7 mouse cellular contexts compared by ENCODE assay signal in the genomic region with DNA sequence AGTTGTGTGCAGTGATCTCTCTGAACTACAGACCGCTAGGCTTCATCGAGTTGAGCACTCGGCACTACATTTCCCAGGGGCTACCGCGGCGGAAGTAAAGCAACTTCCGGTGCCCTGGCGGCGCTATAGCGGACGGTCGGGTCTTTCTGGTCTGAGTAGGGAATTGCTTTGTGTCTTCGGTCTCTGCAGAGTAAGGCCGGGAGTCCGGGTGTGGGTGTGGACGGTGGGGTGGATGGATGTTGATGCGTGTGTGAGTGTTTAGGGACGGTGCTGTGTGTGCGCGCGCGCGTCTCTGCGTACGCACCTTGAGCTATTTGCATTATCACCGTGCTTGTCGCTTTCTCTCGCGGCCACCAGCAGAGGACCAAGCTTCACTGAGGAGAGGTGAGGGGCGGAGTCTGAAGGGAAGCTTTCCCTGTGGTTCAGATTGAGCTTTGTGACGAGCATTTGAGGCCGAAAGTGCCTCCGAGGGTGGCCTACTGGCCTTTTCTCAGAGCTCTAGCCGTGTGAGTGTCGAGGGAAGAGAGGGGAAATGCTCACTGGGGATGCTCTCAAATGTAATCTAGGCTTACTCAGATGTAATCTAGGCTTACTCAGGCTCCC. TPM values are rescaled to one million over a fixed set of nuclear protein-coding genes. Genes with fewer than 3 reads are reported as not detected.
A peak's percentile ranks its signal among the peaks of the same experiment; 100 is the strongest.
DNase-seq lines count a peak whose midpoint lies in the region; ATAC-seq and TF ChIP-seq lines count a peak whose summit lies in the region.

A gene (plus strand): TSS at position 109 of the 603 bp plus-strand sequence.

- intact Hi-C loops in left cerebral cortex, postnatal 4 days (cut with DNase I), result no loop called here

- peak; percentile 71 for TF ChIP-seq CTCF in intestine, postnatal 0 days (IDR thresholded peaks at IDR 0.05; ENCODE audit: low read depth)
- TF ChIP-seq CTCF in small intestine, adult 2 months (IDR thresholded peaks at IDR 0.05; ENCODE audit: extremely low read depth, insufficient read length, insufficient replicate concordance, low read depth, low read length), result peak; percentile 57; the same call in 1 of the 2 replicates

- DNase-seq in adrenal gland, postnatal 10 days, result peak; percentile 90
- DNase-seq in embryonic facial prominence, embryonic 10.5 days (ENCODE audit: low spot score), result peak; percentile 91
- DNase-seq in gonadal fat pad, adult 2 months (ENCODE audit: low read depth), result peak; percentile 31
- peak; percentile 91 for DNase-seq in left cerebral cortex, postnatal 4 days

- H3K4me1 ChIP-seq in embryonic facial prominence, embryonic 10.5 days, result peaks cover 28% of the 10 kb centered on the region
- H3K4me1 ChIP-seq in intestine, postnatal 0 days (replicated peaks; ENCODE audit: control insufficient read depth, insufficient read depth, low read length), result peaks cover 6% of the 10 kb centered on the region; the same call in 1 of the 2 replicates
- peaks cover 37% of the 10 kb centered on the region for H3K4me1 ChIP-seq in midbrain, embryonic 12.5 days
- H3K4me1 ChIP-seq in small intestine, adult 2 months (ENCODE audit: control insufficient read depth, insufficient read depth, insufficient read length, low read length), result no peaks in the 10 kb centered on the region

- H3K4me2 ChIP-seq in intestine, postnatal 0 days (replicated peaks; ENCODE audit: low read depth), result peak within 1 kb of the TSS; percentile 67
- peak within 1 kb of the TSS; percentile 71 for H3K4me2 ChIP-seq in midbrain, embryonic 12.5 days (replicated peaks)

- peak within 1 kb of the TSS; percentile 97 for H3K27ac ChIP-seq in embryonic facial prominence, embryonic 10.5 days (replicated peaks)
- H3K27ac ChIP-seq in intestine, postnatal 0 days (ENCODE audit: low read depth, low read length), result peak within 1 kb of the TSS; percentile 88
- H3K27ac ChIP-seq in midbrain, embryonic 12.5 days (replicated peaks), result peak within 1 kb of the TSS; percentile 98
- peak within 1 kb of the TSS; percentile 93 for H3K27ac ChIP-seq in small intestine, adult 2 months (ENCODE audit: insufficient read depth, low read depth, low read length)

- peak; percentile 94 for ATAC-seq in intestine, postnatal 0 days
- ATAC-seq in midbrain, embryonic 12.5 days (ENCODE audit: low FRiP score, low read depth), result peak; percentile 92

- under 1% methylated on average over 35 of the region's 35 CpGs for WGBS in embryonic facial prominence, embryonic 10.5 days
- WGBS in intestine, postnatal 0 days, result under 1% methylated on average over 35 of the region's 35 CpGs
- under 1% methylated on average over 35 of the region's 35 CpGs for WGBS in midbrain, embryonic 12.5 days
- under 1% methylated on average over 35 of the region's 35 CpGs for WGBS in small intestine, adult 2 months

- peak within 1 kb of the TSS; percentile 50 for H3K9ac ChIP-seq in intestine, postnatal 0 days (ENCODE audit: low read depth, low read length)
- peak within 1 kb of the TSS; percentile 95 for H3K9ac ChIP-seq in midbrain, embryonic 12.5 days (replicated peaks)

- no peaks in the 10 kb centered on the region for H3K27me3 ChIP-seq in embryonic facial prominence, embryonic 10.5 days (replicated peaks; ENCODE audit: low read depth, poor library complexity, severe bottlenecking)
- no peaks in the 10 kb centered on the region for H3K27me3 ChIP-seq in intestine, postnatal 0 days (replicated peaks; ENCODE audit: control insufficient read depth, insufficient read depth, low read length)
- H3K27me3 ChIP-seq in midbrain, embryonic 12.5 days, result no peaks in the 10 kb centered on the region
- H3K27me3 ChIP-seq in small intestine, adult 2 months (ENCODE audit: control insufficient read depth, insufficient read depth, low read length), result no peaks in the 10 kb centered on the region

- no peaks in the 10 kb centered on the region for H3K9me3 ChIP-seq in embryonic facial prominence, embryonic 10.5 days
- no peaks in the 10 kb centered on the region for H3K9me3 ChIP-seq in intestine, postnatal 0 days (ENCODE audit: control insufficient read depth)
- H3K9me3 ChIP-seq in midbrain, embryonic 12.5 days, result no peaks in the 10 kb centered on the region

- H3K36me3 ChIP-seq in embryonic facial prominence, embryonic 10.5 days (replicated peaks), result peaks cover 22% of the 10 kb centered on the region
- H3K36me3 ChIP-seq in intestine, postnatal 0 days (ENCODE audit: control insufficient read depth, insufficient read depth), result no peaks in the 10 kb centered on the region
- H3K36me3 ChIP-seq in midbrain, embryonic 12.5 days, result no peaks in the 10 kb centered on the region
- no peaks in the 10 kb centered on the region; the same call in 1 of the 2 replicates for H3K36me3 ChIP-seq in small intestine, adult 2 months (ENCODE audit: control insufficient read depth, insufficient read depth, low read length)

- TF ChIP-seq POLR2A in small intestine, adult 2 months (IDR thresholded peaks at IDR 0.05; ENCODE audit: low read depth, low read length), result peak; percentile 49; the same call in 1 of the 2 replicates

- H3K4me3 ChIP-seq in embryonic facial prominence, embryonic 10.5 days, result peak within 1 kb of the TSS; percentile 77
- peak within 1 kb of the TSS; percentile 61 for H3K4me3 ChIP-seq in intestine, postnatal 0 days (ENCODE audit: low read depth, low read length)
- H3K4me3 ChIP-seq in midbrain, embryonic 12.5 days, result peak within 1 kb of the TSS; percentile 73
- peak within 1 kb of the TSS; percentile 93 for H3K4me3 ChIP-seq in small intestine, adult 2 months (ENCODE audit: low read depth, low read length)

RNA-seq across cellular contexts. Expression of the gene that starts here (rescaled TPM):
- total RNA-seq in adrenal gland, postnatal 10 days (2021), result 10 to 100 TPM in 1 of 2 experiments, 1 to 10 TPM in 1; 9.9 to 16.0 TPM
- 57.1 and 58.6 TPM in 2 replicates for polyA plus RNA-seq in embryonic facial prominence, embryonic 10.5 days (2016; fragmentation: Nextera tagmentation; extraction: Ambion mirVana)
- polyA plus RNA-seq in gonadal fat pad, adult 2 months (2012; rRNA removed), result 3.3 and 3.4 TPM in 2 replicates
- polyA plus RNA-seq in intestine, postnatal 0 days (2015; fragmentation: Nextera tagmentation; extraction: Ambion mirVana), result 6.7 and 8.5 TPM in 2 replicates
- total RNA-seq in left cerebral cortex, postnatal 4 days (2021), result 10 to 100 TPM; 55.0 to 65.2 TPM
- polyA plus RNA-seq in midbrain, embryonic 12.5 days (2016; fragmentation: Nextera tagmentation; extraction: Ambion mirVana), result 102 and 112 TPM in 2 replicates
- polyA plus RNA-seq in small intestine, adult 2 months (2012; rRNA removed), result 0.18 and 0.38 TPM in 2 replicates

Comparison
In these comparisons a context has a peak if more than half of its experiments do, and no peak if none do; other contexts are left out.
1. Peak in every context shown above with its lines: DNase-seq, ATAC-seq, H3K4me3 ChIP-seq and H3K27ac ChIP-seq.
2. DNase-seq: peak in every context shown above with its lines; median percentile 91 in embryonic facial prominence, embryonic 10.5 days; 91 in left cerebral cortex, postnatal 4 days; 90 in adrenal gland, postnatal 10 days; 31 in gonadal fat pad, adult 2 months.